Mouse (Mus musculus) forebrain, embryonic 12.5 days (tissue): ENCODE data around the gene Triobp. TPM values are rescaled to one million over a fixed set of nuclear protein-coding genes. Genes with fewer than 3 reads are reported as not detected.
A peak's percentile ranks its signal among the peaks of the same experiment; 100 is the strongest.
"Not testable (repeated sequence)": the region's sequence is repeated elsewhere in the genome, so short reads cannot be mapped to it uniquely, and the experiment has no call there.

Experiments
- ATAC-seq: fragments of 200-750 bp; cut with Nextera tagmentation; 2 replicates; pipeline ENCODE4 v1.8.0; 2017; ENCODE audit warnings: moderate TSS enrichment; ENCODE audit not compliant: low FRiP score
- H3K27ac ChIP-seq: fragments of 300-500 bp; sonication (generic); 2 replicates; pipeline ENCODE4 v1.5.1; 2016; ENCODE audit warnings: mild to moderate bottlenecking
- H3K27me3 ChIP-seq: fragments of 300-500 bp; sonication (generic); 2 replicates; pipeline ENCODE4 v1.6.1; 2016; ENCODE audit warnings: mild to moderate bottlenecking
- H3K36me3 ChIP-seq: fragments of 300-500 bp; sonication (generic); replicated peaks from 2 replicates; pipeline ENCODE4 v1.6.1; 2016; ENCODE audit warnings: mild to moderate bottlenecking
- H3K4me1 ChIP-seq: fragments of 300-500 bp; sonication (generic); 2 replicates; pipeline ENCODE4 v1.6.1; 2016
- H3K4me2 ChIP-seq: fragments of 300-500 bp; sonication (generic); 2 replicates; pipeline ENCODE4 v1.6.1; 2016; ENCODE audit warnings: mild to moderate bottlenecking, moderate library complexity
- H3K4me3 ChIP-seq: fragments of 300-500 bp; sonication (generic); replicated peaks from 2 replicates; pipeline ENCODE4 v1.5.1; 2016; ENCODE audit warnings: mild to moderate bottlenecking
- H3K9ac ChIP-seq: fragments of 300-500 bp; sonication (generic); 2 replicates; pipeline ENCODE4 v1.6.1; 2016; ENCODE audit warnings: mild to moderate bottlenecking
- H3K9me3 ChIP-seq: fragments of 300-500 bp; sonication (generic); 2 replicates; pipeline ENCODE4 v1.6.1; 2016
- WGBS: fragments of 180-500 bp; shearing (Covaris S2); methylation state at CpG from one replicate; pipeline ENCODE4 v1.1.7; 2016; 5-methylcytosine and 5-hydroxymethylcytosine counted together
- polyA plus RNA-seq: library from polyadenylated mRNA; unstranded; fragments of >200 nt; fragmentation: Nextera tagmentation; extraction: Ambion mirVana; gene quantifications from 2 replicates; pipeline ENCODE4 v1.2.1, GENCODE M21; 2016

Gene Triobp
- polyA plus RNA-seq, 1 experiment from 2014 or later, result 40.4 TPM

DNA sequence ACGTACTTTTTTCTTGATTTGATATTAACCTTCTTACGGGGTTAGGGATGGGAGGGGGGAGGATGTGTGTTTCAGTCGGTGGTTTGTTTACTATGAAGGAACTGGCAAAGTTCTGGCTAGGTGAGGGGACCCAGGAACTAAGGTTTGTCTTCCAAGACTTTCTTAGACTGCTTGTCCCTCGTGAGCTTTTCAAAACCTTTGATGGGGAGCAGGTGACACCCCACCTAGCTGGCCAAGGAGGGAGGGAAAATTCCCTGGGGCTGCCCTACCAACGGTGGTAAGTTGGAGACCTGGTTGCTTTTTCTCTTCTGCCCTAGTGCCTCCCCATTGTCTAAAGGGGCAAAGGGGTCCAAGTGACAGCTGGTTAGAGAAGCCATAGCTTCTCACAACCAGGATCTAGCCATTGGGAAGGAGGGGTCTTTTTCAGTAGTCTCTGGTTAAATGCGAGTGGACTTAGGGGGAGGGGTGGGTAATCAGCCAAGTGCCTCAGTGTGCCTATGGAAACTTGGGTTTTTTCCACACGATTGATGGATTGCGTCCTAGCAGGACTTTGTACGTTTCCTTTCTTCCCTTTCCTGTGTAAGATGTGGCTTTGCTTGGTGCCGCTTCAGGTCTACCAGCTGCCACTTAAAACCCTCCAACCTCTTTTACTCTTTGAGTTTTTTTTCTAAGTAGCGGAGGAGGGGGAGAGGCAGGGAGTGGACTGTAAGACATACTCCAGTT, 82.2 kb downstream of the Triobp start:
- no peaks in the 10 kb centered on the region for H3K9me3 ChIP-seq
- peaks cover 11% of the 10 kb centered on the region; the same call in 1 of the 2 replicates for H3K27me3 ChIP-seq
- WGBS, result 7% methylated on average over 11 of the region's 11 CpGs
- H3K4me3 ChIP-seq, result peak overlapping the region; percentile 69
- no peaks in the 10 kb centered on the region for H3K36me3 ChIP-seq
- H3K27ac ChIP-seq, result peak overlapping the region; percentile 96
- ATAC-seq, result no peak
- H3K4me1 ChIP-seq, result peaks cover 58% of the 10 kb centered on the region
- peak overlapping the region; percentile 100 for H3K9ac ChIP-seq
- H3K4me2 ChIP-seq, result peak overlapping the region; percentile 96

DNA sequence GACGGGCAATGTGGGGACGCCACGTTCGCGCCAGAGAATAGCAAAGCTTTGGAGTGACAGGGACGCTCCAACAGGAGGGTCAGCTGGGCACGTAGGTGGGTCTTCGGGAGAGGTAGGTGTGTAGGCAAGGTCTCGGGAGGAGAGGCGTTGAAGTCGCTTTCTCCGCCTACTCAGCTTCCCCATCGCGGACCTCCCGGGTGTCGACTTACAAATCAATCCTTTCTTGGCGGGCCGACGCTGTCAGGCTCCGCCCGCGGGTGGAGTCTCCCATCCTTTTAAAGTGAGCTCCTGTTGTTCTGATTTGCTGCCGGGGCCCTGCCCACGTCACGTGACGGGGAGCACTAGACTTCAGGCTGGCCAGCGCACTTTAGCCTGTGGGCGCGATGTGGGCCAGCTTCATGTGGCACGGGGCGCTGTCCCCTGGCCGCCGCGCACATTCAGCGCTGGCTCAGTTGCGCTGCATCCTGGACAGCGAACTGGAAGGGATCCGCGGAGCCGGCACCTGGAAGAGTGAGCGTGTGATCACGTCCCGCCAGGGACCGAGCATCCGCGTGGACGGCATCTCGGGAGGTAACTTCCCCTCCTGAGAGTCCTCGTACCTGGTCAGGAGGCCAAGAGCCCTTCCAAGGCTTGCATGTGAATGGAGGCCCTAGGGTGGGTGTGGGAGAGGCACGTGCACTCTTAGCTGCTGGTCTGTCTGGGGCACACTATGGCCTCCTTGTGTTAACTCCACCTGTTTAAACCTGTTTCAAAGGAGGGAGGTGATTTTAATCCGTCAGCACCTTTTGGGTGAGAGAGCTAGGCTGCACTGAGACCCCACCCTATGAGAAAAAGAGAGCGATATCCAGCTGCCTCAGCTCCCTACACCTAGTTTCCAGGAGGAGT, 83.3 kb downstream of the Triobp start:
- ATAC-seq, result peak; percentile 85
- peak overlapping the region; percentile 96 for H3K4me2 ChIP-seq
- H3K36me3 ChIP-seq, result peaks cover 9% of the 10 kb centered on the region
- peak overlapping the region; percentile 100 for H3K9ac ChIP-seq
- H3K9me3 ChIP-seq, result no peaks in the 10 kb centered on the region
- 0 out of 2 replicates have a peak, but pooled peaks cover 3% of the 10 kb centered on the region for H3K27me3 ChIP-seq
- H3K4me1 ChIP-seq, result peaks cover 52% of the 10 kb centered on the region
- H3K27ac ChIP-seq, result peak overlapping the region; percentile 96
- WGBS, result under 1% methylated on average over 52 of the region's 52 CpGs
- peak overlapping the region; percentile 69 for H3K4me3 ChIP-seq

GRCm38 (mm10) chr15:79031908-79032307, 84.4 kb downstream of the Triobp start:
- H3K27ac ChIP-seq, H3K9ac ChIP-seq, ATAC-seq, H3K9me3 ChIP-seq, H3K4me3 ChIP-seq, H3K27me3 ChIP-seq: not testable (repeated sequence)
- WGBS, result 90% methylated on average over 5 of the region's 5 CpGs
- Histone ChIP-seq H3K4me2 (peak overlapping the region; percentile 27), H3K4me1 (peaks cover 47% of the 10 kb centered on the region), H3K36me3 (peaks cover 18% of the 10 kb centered on the region)

DNA sequence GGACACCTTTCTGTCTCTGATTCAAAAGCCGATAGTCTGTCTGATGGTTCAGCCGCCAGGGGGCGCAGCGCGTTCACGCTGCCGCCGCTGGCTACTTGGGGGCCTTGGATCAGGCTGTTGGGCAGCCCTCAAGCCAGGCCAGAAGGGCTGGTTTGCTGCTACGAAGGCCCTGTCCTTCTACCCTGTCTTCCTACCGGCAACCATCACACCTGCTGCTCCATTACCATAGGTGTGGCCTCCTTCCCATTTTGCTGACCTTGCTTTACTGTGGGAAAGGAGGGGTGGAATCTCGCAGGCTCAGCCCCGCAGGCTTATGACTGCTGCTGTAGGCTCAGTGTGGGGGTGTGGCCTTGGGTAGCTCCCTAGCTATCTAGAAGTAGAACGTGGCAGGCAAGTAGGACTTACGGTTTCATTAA, 90.4 kb downstream of the Triobp start:
- H3K9me3 ChIP-seq, result no peaks in the 10 kb centered on the region
- 16% methylated on average over 14 of the region's 14 CpGs for WGBS
- ATAC-seq, result no peak
- H3K36me3 ChIP-seq, result peaks cover 22% of the 10 kb centered on the region
- peaks cover 44% of the 10 kb centered on the region for H3K27me3 ChIP-seq
- no peak overlapping the region for H3K27ac ChIP-seq
- no peak overlapping the region; the same call in 1 of the 2 replicates for H3K4me3 ChIP-seq
- 0 out of 2 replicates have a peak overlapping the region, but pooled peaks have one; percentile 17 for H3K9ac ChIP-seq
- H3K4me2 ChIP-seq, result no peak overlapping the region
- H3K4me1 ChIP-seq, result peaks cover 29% of the 10 kb centered on the region

DNA sequence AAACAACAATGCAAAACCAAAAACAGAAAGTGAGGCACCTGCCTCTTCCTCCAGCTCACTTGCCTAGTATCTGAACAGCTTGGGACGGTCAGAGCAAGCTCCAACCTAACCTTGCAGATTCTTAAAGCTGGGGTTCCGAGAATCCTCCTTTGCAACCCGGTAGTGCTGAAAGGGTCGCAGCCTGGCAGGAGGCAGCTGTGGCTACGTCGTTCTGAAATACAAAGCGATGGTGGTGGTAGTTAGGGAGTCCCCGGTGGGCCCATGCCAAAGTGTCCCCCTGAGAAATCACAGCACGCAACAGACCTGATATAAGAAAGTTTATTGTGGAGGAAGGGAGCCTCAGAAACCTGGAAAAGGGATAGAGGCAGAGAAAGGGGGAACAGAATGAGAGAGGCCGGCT, 90.8 kb downstream of the Triobp start:
- no peak overlapping the region for H3K4me2 ChIP-seq
- H3K27me3 ChIP-seq, result peaks cover 48% of the 10 kb centered on the region
- H3K9me3 ChIP-seq, result no peaks in the 10 kb centered on the region
- peaks cover 22% of the 10 kb centered on the region for H3K36me3 ChIP-seq
- no peak overlapping the region for H3K9ac ChIP-seq
- peaks cover 33% of the 10 kb centered on the region for H3K4me1 ChIP-seq
- ATAC-seq, result no peak
- WGBS, result 70% methylated on average over 10 of the region's 10 CpGs
- H3K4me3 ChIP-seq, result no peak overlapping the region
- no peak overlapping the region for H3K27ac ChIP-seq

DNA sequence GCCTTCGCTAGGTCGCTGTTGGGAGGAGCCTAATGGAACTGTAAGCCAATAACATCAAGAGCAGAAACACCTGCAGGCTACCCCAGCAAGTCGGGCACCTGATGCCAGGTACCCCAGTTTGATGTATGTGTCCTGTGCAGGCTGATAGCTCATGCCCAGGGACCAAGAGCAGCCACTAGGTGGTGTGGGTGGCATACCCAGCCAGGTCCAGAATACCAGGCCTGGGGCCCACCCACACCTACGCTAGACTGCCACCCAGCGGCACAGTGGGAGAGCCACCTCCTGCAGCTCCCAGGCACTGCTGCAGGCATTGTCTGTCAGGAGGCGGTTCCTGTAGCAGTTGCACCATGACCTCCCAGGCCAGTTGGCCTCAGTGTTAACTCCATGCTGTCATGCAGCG, 91.3 kb downstream of the Triobp start:
- peaks cover 35% of the 10 kb centered on the region for H3K4me1 ChIP-seq
- peaks cover 53% of the 10 kb centered on the region for H3K27me3 ChIP-seq
- no peak overlapping the region for H3K9ac ChIP-seq
- ATAC-seq, result peak; percentile 72
- no peak overlapping the region for H3K27ac ChIP-seq
- no peak overlapping the region for H3K4me3 ChIP-seq
- H3K36me3 ChIP-seq, result peaks cover 22% of the 10 kb centered on the region
- WGBS, result 23% methylated on average over 7 of the region's 7 CpGs
- no peaks in the 10 kb centered on the region for H3K9me3 ChIP-seq
- H3K4me2 ChIP-seq, result no peak overlapping the region

GRCm38 (mm10) chr15:79040501-79041416, 93.2 kb downstream of the Triobp start:
- Histone ChIP-seq H3K4me3 (peak overlapping the region; percentile 7), H3K27me3 (peaks cover 70% of the 10 kb centered on the region), H3K4me1 (peaks cover 42% of the 10 kb centered on the region), H3K9ac (peak overlapping the region; percentile 48), H3K4me2 (peak overlapping the region; percentile 44), H3K9me3 (no peaks in the 10 kb centered on the region), H3K36me3 (peaks cover 13% of the 10 kb centered on the region), H3K27ac (no peak overlapping the region)
- ATAC-seq, result no peak
- WGBS, result 23% methylated on average over 24 of the region's 24 CpGs

GRCm38 (mm10) chr15:79041585-79041984, 94.1 kb downstream of the Triobp start, which contains the start of gene Galr3:
Galr3 (plus strand) TSS chr15:79041885.
- ATAC-seq, result no peak
- Histone ChIP-seq H3K4me2 (peak within 1 kb of the TSS; percentile 81), H3K4me1 (peaks cover 42% of the 10 kb centered on the region), H3K9me3 (no peaks in the 10 kb centered on the region), H3K36me3 (peaks cover 6% of the 10 kb centered on the region), H3K9ac (peak within 1 kb of the TSS; percentile 57), H3K4me3 (peak within 1 kb of the TSS; percentile 54), H3K27me3 (peaks cover 72% of the 10 kb centered on the region), H3K27ac (no peak within 1 kb of the TSS)
- WGBS, result 89% methylated on average over 6 of the region's 6 CpGs

DNA sequence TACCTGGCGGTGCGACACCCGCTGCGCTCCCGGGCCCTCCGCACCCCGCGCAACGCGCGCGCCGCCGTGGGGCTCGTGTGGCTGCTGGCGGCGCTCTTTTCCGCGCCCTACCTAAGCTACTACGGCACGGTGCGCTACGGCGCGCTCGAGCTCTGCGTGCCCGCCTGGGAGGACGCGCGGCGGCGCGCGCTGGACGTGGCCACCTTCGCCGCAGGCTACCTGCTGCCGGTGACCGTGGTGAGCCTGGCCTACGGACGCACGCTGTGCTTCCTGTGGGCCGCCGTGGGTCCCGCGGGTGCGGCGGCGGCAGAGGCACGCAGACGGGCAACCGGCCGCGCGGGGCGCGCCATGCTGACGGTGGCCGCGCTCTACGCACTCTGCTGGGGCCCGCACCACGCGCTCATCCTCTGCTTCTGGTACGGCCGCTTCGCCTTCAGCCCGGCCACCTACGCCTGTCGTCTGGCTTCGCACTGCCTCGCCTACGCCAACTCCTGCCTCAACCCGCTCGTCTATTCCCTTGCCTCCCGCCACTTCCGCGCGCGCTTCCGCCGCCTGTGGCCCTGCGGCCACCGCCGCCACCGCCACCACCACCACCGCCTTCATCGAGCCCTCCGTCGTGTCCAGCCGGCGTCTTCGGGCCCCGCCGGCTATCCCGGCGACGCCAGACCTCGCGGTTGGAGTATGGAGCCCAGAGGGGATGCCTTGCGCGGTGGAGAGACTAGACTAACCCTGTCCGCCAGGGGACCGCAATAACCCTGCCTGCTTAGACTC, 95.4 kb downstream of the Triobp start:
- no peak for ATAC-seq
- H3K27ac ChIP-seq, result no peak overlapping the region
- H3K36me3 ChIP-seq, result no peaks in the 10 kb centered on the region
- peaks cover 39% of the 10 kb centered on the region for H3K4me1 ChIP-seq
- 2% methylated on average over 102 of the region's 105 CpGs for WGBS
- no peaks in the 10 kb centered on the region for H3K9me3 ChIP-seq
- peak overlapping the region; percentile 81 for H3K4me2 ChIP-seq
- peaks cover 83% of the 10 kb centered on the region for H3K27me3 ChIP-seq
- H3K9ac ChIP-seq, result peak overlapping the region; percentile 57
- peak overlapping the region; percentile 54 for H3K4me3 ChIP-seq

- Histone ChIP-seq H3K27ac (no peak overlapping the region), H3K36me3 (no peaks in the 10 kb centered on the region), H3K4me2 (no peak overlapping the region), H3K4me1 (peaks cover 31% of the 10 kb centered on the region), H3K9ac (no peak overlapping the region), H3K9me3 (no peaks in the 10 kb centered on the region), H3K27me3 (peaks cover 73% of the 10 kb centered on the region), H3K4me3 (no peak overlapping the region)
- 7% methylated on average over 4 of the region's 4 CpGs for WGBS
- ATAC-seq, result peak; percentile 40; the same call in 1 of the 2 replicates
Measured at GRCm38 (mm10) chr15:79044837-79045236, 97.3 kb downstream of the Triobp start.

DNA sequence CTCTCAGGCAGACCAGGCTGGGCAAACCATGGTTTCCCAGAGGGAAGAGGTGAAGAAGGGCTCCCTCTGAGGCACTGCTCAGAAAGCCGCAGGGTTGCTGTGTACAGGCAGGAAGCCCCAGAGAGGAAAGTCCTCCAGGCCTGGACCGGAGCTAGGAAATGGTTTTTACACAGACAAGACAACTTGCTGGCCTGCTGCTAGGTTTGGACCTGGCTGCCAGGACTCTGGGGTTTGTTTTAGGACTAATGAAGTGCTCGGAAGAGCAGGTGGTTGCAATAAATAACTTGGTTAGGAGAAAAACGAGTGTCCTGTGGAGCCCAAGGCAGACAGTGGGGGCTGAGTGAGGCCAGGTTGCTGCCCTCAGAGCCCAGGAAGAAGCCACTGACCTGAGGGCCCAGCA, 100.7 kb downstream of the Triobp start:
- no peak overlapping the region for H3K4me2 ChIP-seq
- H3K9ac ChIP-seq, result no peak overlapping the region
- peaks cover 11% of the 10 kb centered on the region for H3K36me3 ChIP-seq
- ATAC-seq, result no peak
- H3K4me1 ChIP-seq, result peaks cover 19% of the 10 kb centered on the region
- no peaks in the 10 kb centered on the region for H3K9me3 ChIP-seq
- no peak overlapping the region for H3K4me3 ChIP-seq
- peaks cover 40% of the 10 kb centered on the region for H3K27me3 ChIP-seq
- 79% methylated on average over 4 of the region's 4 CpGs for WGBS
- H3K27ac ChIP-seq, result no peak overlapping the region
